Mouse (Mus musculus) ES-E14 (cell line): ENCODE data around the gene Figla. TPM values are rescaled to one million over a fixed set of nuclear protein-coding genes. Genes with fewer than 3 reads are reported as not detected.

ENCODE experiments used
- DNase-seq: peaks from one replicate; pipeline ENCODE4 v3.0.0-alpha.2; 2013; ENCODE audit warnings: low read depth, low spot score
- H3K27ac ChIP-seq: 2 replicates; pipeline ENCODE4 v1.5.1; 2012; ENCODE audit warnings: low read depth, mild to moderate bottlenecking, low read length, moderate library complexity, mixed read lengths; ENCODE audit not compliant: poor library complexity, insufficient read depth, severe bottlenecking
- H3K36me3 ChIP-seq: 2 replicates; pipeline ENCODE4 v1.6.1; 2012; ENCODE audit warnings: mild to moderate bottlenecking, low read length, moderate library complexity, mixed read lengths; ENCODE audit not compliant: control insufficient read depth, poor library complexity, insufficient read depth, severe bottlenecking
- H3K4me1 ChIP-seq, 2 experiments: fragments of 150-350 bp in 1 of 2; sonication (generic) in 1 of 2; 2 replicates each; pipeline ENCODE4 v1.6.1; 2012; ENCODE audit warnings: low read length in 2 of 2, mild to moderate bottlenecking in 1 of 2, mixed read lengths in 1 of 2; ENCODE audit not compliant: control insufficient read depth in 2 of 2, insufficient read depth in 2 of 2, poor library complexity in 1 of 2
- H3K4me3 ChIP-seq, 2 experiments: fragments of 150-350 bp in 1 of 2; sonication (generic) in 1 of 2; 2 replicates each; pipeline ENCODE4 v1.5.1; 2012; ENCODE audit warnings: low read length in 2 of 2, low read depth in 1 of 2, mild to moderate bottlenecking in 1 of 2, mixed read lengths in 1 of 2; ENCODE audit not compliant: insufficient read depth in 1 of 2, poor library complexity in 1 of 2, severe bottlenecking in 1 of 2
- H3K9ac ChIP-seq: 2 replicates; pipeline ENCODE4 v1.6.1; 2012; ENCODE audit warnings: low read depth, mild to moderate bottlenecking, low read length, mixed read lengths; ENCODE audit not compliant: poor library complexity, insufficient read depth, severe bottlenecking
- H3K9me3 ChIP-seq: fragments of 150-350 bp; sonication (generic); 2 replicates; pipeline ENCODE4 v1.6.1; 2012; ENCODE audit warnings: low read depth, mild to moderate bottlenecking, low read length; ENCODE audit not compliant: control insufficient read depth, insufficient read depth
- CHD2 ChIP-seq: IDR thresholded peaks from 2 replicates; pipeline ENCODE4 v1.6.1; 2014; ENCODE audit warnings: mild to moderate bottlenecking, low read depth, low read length, inconsistent platforms
- HCFC1 ChIP-seq: IDR thresholded peaks from 2 replicates; pipeline ENCODE4 v1.6.1; 2012; ENCODE audit warnings: low read length, inconsistent platforms, borderline replicate concordance; ENCODE audit not compliant: insufficient read depth
- MAFK ChIP-seq: IDR thresholded peaks from 2 replicates; pipeline ENCODE4 v1.6.1; 2014; ENCODE audit warnings: mild to moderate bottlenecking, low read depth, low read length, inconsistent platforms; ENCODE audit not compliant: insufficient read depth
- ZC3H11A ChIP-seq: IDR thresholded peaks from 2 replicates; pipeline ENCODE4 v1.6.1; 2012; ENCODE audit warnings: low read depth, mild to moderate bottlenecking, inconsistent platforms, low read length, borderline replicate concordance
- ZNF384 ChIP-seq: IDR thresholded peaks from 2 replicates; pipeline ENCODE4 v1.6.1; 2012; ENCODE audit warnings: low read depth, low read length, inconsistent platforms
- in situ Hi-C, 2 experiments: fragments of 600-800 bp; cut with MboI; formaldehyde crosslinking; loops; one replicate each; pipeline ENCODE4 v1.15.1; 2025; ENCODE audit warnings: low sequenced_read_pairs in 2 of 2, inconsistent platforms in 1 of 2; ENCODE audit not compliant: unreplicated experiment in 2 of 2
- total RNA-seq: library from RNA; depleted of rRNA; stranded (reverse); fragments of 300-350 nt; gene quantifications from 2 replicates; pipeline ENCODE4 v1.2.3, GENCODE M21; 2012; rRNA removed

Gene Figla
- total RNA-seq, 1 experiment, result not detected

DNA sequence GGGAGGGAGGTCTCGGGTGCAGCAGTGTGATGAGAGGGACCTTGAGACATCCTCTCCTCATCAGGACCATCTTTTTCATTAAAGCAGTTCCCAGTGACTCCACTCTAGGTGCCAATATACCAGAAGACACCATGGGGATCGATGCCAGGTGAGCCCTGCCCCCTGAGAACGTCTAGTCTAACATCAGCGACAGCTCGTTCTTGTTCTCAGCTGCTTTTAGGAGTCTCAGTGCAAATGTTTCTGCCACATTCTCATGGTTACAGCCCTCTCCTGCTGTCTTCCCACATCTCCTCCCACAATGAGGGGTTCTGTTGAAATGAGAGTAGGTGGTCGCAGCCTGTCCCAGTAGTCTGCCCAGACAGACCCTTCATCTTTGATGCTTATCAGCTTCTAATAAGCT is 50.8 kb downstream of the Figla start:
- peaks cover 0 to 2% of the 10 kb centered on the region in 2 experiments; a peak in 1 of 4 replicates for H3K4me1 ChIP-seq
- TF ChIP-seq ZC3H11A (no peak), MAFK (no peak), ZNF384 (no peak), HCFC1 (no peak), CHD2 (no peak)
- no peak for DNase-seq
- H3K27ac ChIP-seq, result no peak overlapping the region
- in situ Hi-C loops, result no loop called here
- no peak overlapping the region for H3K4me3 ChIP-seq
- H3K9me3 ChIP-seq, result no peaks in the 10 kb centered on the region
- no peak overlapping the region for H3K9ac ChIP-seq
- H3K36me3 ChIP-seq, result no peaks in the 10 kb centered on the region

- in situ Hi-C loops, result no loop called here
- Histone ChIP-seq H3K4me1 (peaks cover 0 to 2% of the 10 kb centered on the region in 2 experiments; a peak in 1 of 4 replicates), H3K9ac (no peak overlapping the region), H3K27ac (no peak overlapping the region), H3K4me3 (no peak overlapping the region), H3K9me3 (no peaks in the 10 kb centered on the region), H3K36me3 (no peaks in the 10 kb centered on the region)
- no peak for DNase-seq
- TF ChIP-seq HCFC1 (no peak), ZC3H11A (no peak)
Measured at GRCm38 (mm10) chr6:86067145-86067544, 51.2 kb downstream of the Figla start.

- H3K9ac ChIP-seq, result no peak overlapping the region
- in situ Hi-C loops, result no loop called here
- no peak overlapping the region for H3K27ac ChIP-seq
- TF ChIP-seq CHD2, result no peak
- TF ChIP-seq MAFK, result no peak
- no peak for TF ChIP-seq ZC3H11A
- no peak for TF ChIP-seq ZNF384
- TF ChIP-seq HCFC1, result no peak
- peaks cover 0 to 2% of the 10 kb centered on the region in 2 experiments; a peak in 1 of 4 replicates for H3K4me1 ChIP-seq
- no peak for DNase-seq
- no peaks in the 10 kb centered on the region for H3K36me3 ChIP-seq
- H3K9me3 ChIP-seq, result no peaks in the 10 kb centered on the region
- H3K4me3 ChIP-seq, result no peak overlapping the region
Measured at GRCm38 (mm10) chr6:86069009-86069408, 53.0 kb downstream of the Figla start.

DNA sequence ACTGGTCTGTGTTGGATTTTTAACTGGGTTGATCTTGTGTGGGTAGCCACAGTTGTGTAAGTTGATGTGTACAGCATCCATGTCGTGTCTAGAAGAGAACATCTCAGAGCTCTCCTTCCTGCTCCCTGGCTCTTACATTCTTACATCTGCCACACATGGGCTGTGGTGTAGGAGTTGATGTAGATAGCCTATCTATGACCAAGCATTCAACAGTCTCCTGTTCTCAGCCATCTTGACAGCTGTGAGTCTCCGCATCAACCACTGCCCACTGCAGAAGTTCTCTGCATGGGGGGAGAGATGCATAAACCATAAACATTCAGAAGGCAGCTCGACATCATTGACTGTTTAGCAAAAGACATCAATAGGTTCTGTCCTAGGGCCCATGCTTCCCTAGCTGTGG is 53.9 kb downstream of the Figla start:
- Histone ChIP-seq H3K4me3 (no peak overlapping the region), H3K27ac (no peak overlapping the region), H3K9ac (no peak overlapping the region), H3K36me3 (no peaks in the 10 kb centered on the region), H3K9me3 (no peaks in the 10 kb centered on the region), H3K4me1 (no peaks in the 10 kb centered on the region)
- TF ChIP-seq MAFK (no peak), ZNF384 (no peak), HCFC1 (no peak), CHD2 (no peak), ZC3H11A (no peak)
- no peak for DNase-seq
- in situ Hi-C loops, result no loop called here

GRCm38 (mm10) chr6:86070277-86070676 is 54.3 kb downstream of the Figla start:
- Histone ChIP-seq H3K36me3 (no peaks in the 10 kb centered on the region), H3K9ac (no peak overlapping the region), H3K9me3 (no peaks in the 10 kb centered on the region), H3K4me1 (no peaks in the 10 kb centered on the region), H3K27ac (no peak overlapping the region), H3K4me3 (no peak overlapping the region)
- DNase-seq, result no peak
- TF ChIP-seq CHD2, result no peak
- no peak for TF ChIP-seq ZNF384
- TF ChIP-seq ZC3H11A, result no peak
- no peak for TF ChIP-seq MAFK
- no peak for TF ChIP-seq HCFC1
- in situ Hi-C loops, result no loop called here

Other genes starting within 250 kb of the Figla start
- not detected in 2 replicates for gene Nat8f6, start 195.2 kb upstream of the Figla start, total RNA-seq
- not detected in 2 replicates for gene Nat8f5, start 195.2 kb upstream of the Figla start, total RNA-seq
- gene Nat8, start 184.1 kb upstream of the Figla start, total RNA-seq, result not detected in 2 replicates
- gene Nat8f2, start 147.0 kb upstream of the Figla start, total RNA-seq, result 1.0 and 2.1 TPM in 2 replicates
- gene Nat8f4, start 111.3 kb upstream of the Figla start, total RNA-seq, result 6.0 and 6.8 TPM in 2 replicates
- 17.2 and 25.3 TPM in 2 replicates for gene Tprkb, start 104.3 kb upstream of the Figla start, total RNA-seq
- 1.1 and 2.7 TPM in 2 replicates for gene Nat8f1, start 100.5 kb upstream of the Figla start, total RNA-seq
- gene Dusp11, start 54.5 kb upstream of the Figla start, total RNA-seq, result 28.8 and 29.4 TPM in 2 replicates
- 0.74 and 2.5 TPM in 2 replicates for gene Add2, start 12.5 kb downstream of the Figla start, total RNA-seq
- 2.2 and 3.1 TPM in 2 replicates for gene Tgfa, start 179.1 kb downstream of the Figla start, total RNA-seq